Mouse (Mus musculus) hindbrain, embryonic 14.5 days (tissue): ENCODE measurements around the gene Taf4. TPM values are rescaled to one million over a fixed set of nuclear protein-coding genes. Genes with fewer than 3 reads are reported as not detected.

ENCODE experiments used
- ATAC-seq: fragments of 200-750 bp; cut with Nextera tagmentation; 2 replicates; pipeline ENCODE4 v1.8.0; 2017; ENCODE audit warnings: moderate number of reproducible peaks, mild to moderate bottlenecking, moderate TSS enrichment, moderate library complexity; ENCODE audit not compliant: low FRiP score
- DNase-seq: peaks from one replicate; pipeline ENCODE4 v3.0.0-alpha.2; 2015; ENCODE audit warnings: low spot score
- H3K27ac ChIP-seq: fragments of 300-500 bp; sonication (generic); 2 replicates; pipeline ENCODE4 v1.5.1; 2014; ENCODE audit warnings: mild to moderate bottlenecking, moderate library complexity
- H3K27me3 ChIP-seq: fragments of 300-500 bp; sonication (generic); 2 replicates; pipeline ENCODE4 v1.6.1; 2014; ENCODE audit warnings: mild to moderate bottlenecking, low read length, mixed read lengths; ENCODE audit not compliant: control insufficient read depth, insufficient read depth
- H3K36me3 ChIP-seq: fragments of 300-500 bp; sonication (generic); replicated peaks from 2 replicates; pipeline ENCODE4 v1.6.1; 2014; ENCODE audit not compliant: control insufficient read depth, insufficient read depth
- H3K4me1 ChIP-seq: fragments of 300-500 bp; sonication (generic); replicated peaks from 2 replicates; pipeline ENCODE4 v1.6.1; 2014; ENCODE audit warnings: antibody characterized with exemption, low read length, mixed read lengths; ENCODE audit not compliant: control insufficient read depth, insufficient read depth
- H3K4me2 ChIP-seq: fragments of 300-500 bp; sonication (generic); replicated peaks from 2 replicates; pipeline ENCODE4 v1.6.1; 2014; ENCODE audit warnings: mild to moderate bottlenecking, moderate library complexity
- H3K4me3 ChIP-seq: fragments of 300-500 bp; sonication (generic); replicated peaks from 2 replicates; pipeline ENCODE4 v1.5.1; 2014; ENCODE audit warnings: mild to moderate bottlenecking, low read length
- H3K9ac ChIP-seq: fragments of 300-500 bp; sonication (generic); 2 replicates; pipeline ENCODE4 v1.6.1; 2014
- H3K9me3 ChIP-seq: fragments of 300-500 bp; sonication (generic); 2 replicates; pipeline ENCODE4 v1.6.1; 2016; ENCODE audit warnings: low read length; ENCODE audit not compliant: control insufficient read depth
- WGBS: fragments of 180-500 bp; shearing (Covaris S2); extraction: QIAGEN DNeasy Blood & Tissue Kit; methylation state at CpG from one replicate; pipeline ENCODE4 v1.1.7; 2014; 5-methylcytosine and 5-hydroxymethylcytosine counted together
- polyA plus RNA-seq: library from polyadenylated mRNA; unstranded; fragments of >200 nt; fragmentation: Nextera tagmentation; extraction: Ambion mirVana; gene quantifications from 2 replicates; pipeline ENCODE4 v1.2.1, GENCODE M21; 2014

Taf4 gene
- polyA plus RNA-seq, 1 experiment from 2014 or later = 4.4 TPM

DNA sequence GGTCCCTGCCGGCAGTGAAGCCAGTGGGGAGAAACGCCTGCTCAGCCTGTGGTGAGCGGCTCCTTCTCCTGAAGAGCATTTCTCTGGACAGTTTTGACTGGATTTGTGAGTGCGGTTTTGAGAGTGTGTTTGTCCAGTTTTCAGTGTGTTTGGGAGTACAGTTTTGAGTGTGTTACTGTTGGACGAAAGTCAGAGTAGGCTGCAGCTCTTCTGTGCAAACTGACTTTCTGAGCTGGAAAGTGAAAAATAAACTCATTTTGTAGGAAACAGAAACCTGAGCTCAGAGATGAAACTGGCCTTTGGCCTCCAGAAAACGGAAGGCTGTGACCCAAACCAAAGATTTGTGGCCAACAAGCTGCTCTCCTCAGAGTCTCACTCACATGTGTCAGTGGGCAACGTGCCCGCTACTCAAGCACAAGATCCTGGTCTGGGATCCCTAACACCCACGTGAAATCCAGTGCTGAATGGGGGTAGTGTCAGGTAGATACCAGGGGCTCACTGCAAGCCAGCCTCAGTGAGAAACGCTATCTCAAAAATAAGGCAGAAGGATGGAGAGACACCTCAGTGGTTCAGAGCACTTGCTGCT, 10.1 kb upstream of the Taf4 start:
- 85% methylated on average over 10 of the region's 10 CpGs for WGBS
- no peak overlapping the region for H3K4me3 ChIP-seq
- no peak for DNase-seq

DNA sequence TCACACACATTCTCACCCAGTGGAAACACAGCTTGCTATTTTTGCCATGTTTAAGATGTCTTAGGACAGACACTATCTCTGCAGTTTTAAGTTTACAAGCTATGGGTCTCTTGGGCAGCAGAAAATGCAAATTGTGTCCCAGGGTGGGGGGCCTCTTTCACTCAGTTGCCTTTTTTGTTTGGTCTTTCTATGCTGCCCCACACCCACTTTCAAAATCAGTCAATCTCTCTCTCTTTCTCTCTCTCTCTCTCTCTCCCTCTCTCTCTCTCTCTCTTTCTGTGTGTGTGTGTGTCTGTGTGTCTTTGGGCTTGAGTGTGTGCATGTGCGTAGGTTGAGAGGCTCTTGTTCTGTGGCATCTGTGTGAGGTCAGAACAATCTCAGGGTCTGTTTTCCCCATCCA, 9.2 kb upstream of the Taf4 start:
- DNase-seq = no peak
- Histone ChIP-seq H3K4me3 (no peak overlapping the region), H3K27me3 (no peaks in the 10 kb centered on the region), H3K9ac (no peak overlapping the region), H3K27ac (no peak overlapping the region), H3K4me2 (no peak overlapping the region), H3K9me3 (no peaks in the 10 kb centered on the region), H3K36me3 (no peaks in the 10 kb centered on the region), H3K4me1 (no peaks in the 10 kb centered on the region)
- no peak for ATAC-seq
- WGBS = 75% methylated on average over 1 of the region's 1 CpGs

More for the DNA sequence above, 10.1 kb upstream of the Taf4 start:
- no peaks in the 10 kb centered on the region for H3K27me3 ChIP-seq
- H3K4me2 ChIP-seq = no peak overlapping the region
- H3K9me3 ChIP-seq = no peaks in the 10 kb centered on the region
- no peak for ATAC-seq
- no peak overlapping the region for H3K27ac ChIP-seq
- no peak overlapping the region for H3K9ac ChIP-seq
- no peaks in the 10 kb centered on the region for H3K4me1 ChIP-seq
- H3K36me3 ChIP-seq = no peaks in the 10 kb centered on the region

DNA sequence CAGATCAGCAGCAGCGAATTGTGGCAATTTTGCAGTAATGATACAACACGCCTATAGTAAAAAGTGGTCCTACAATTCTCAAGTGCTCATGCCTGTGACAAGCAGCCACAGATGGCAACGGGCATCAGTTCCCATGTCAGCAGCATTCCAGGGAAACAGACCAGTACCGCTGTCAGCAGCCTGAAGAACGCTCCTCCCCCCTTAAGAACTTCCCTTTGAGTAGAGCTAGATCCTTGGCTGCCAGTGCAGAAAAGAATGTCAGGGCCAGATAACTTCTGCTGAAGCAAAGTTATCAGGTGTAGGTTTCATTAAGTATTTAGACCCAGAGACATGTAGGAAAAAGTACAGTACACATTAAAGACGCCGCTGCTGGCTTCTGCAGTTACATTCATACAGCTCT, 8.4 kb upstream of the Taf4 start:
- DNase-seq (no peak), ATAC-seq (no peak)
- Histone ChIP-seq H3K4me2 (no peak overlapping the region), H3K4me3 (no peak overlapping the region), H3K9me3 (no peaks in the 10 kb centered on the region), H3K9ac (no peak overlapping the region), H3K4me1 (no peaks in the 10 kb centered on the region), H3K36me3 (no peaks in the 10 kb centered on the region), H3K27me3 (no peaks in the 10 kb centered on the region), H3K27ac (no peak overlapping the region)
- WGBS = 42% methylated on average over 7 of the region's 7 CpGs

DNA sequence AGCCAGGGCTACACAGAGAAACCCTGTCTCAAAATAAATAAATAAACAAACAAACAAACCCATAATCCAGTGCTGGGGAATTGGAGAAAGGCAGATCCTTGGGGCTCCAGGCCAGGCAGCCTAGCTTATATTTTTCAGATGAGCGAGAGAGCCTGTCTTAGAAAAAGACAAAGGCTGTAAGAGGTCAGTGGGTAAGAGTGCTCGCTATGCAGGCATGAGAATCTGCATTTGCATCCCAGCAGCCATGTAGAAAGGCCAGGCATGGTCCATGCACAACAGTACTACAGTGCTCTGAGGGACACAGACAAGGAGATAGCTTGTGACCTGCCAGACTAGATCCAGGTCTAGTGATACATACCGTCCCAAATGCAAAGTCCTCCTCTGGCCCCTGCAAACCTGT, 6.3 kb upstream of the Taf4 start:
- Histone ChIP-seq H3K27ac (no peak overlapping the region), H3K9ac (no peak overlapping the region), H3K4me1 (no peaks in the 10 kb centered on the region; the same call in 1 of the 2 replicates), H3K36me3 (no peaks in the 10 kb centered on the region), H3K4me3 (no peak overlapping the region), H3K9me3 (no peaks in the 10 kb centered on the region), H3K4me2 (no peak overlapping the region), H3K27me3 (no peaks in the 10 kb centered on the region)
- WGBS = 73% methylated on average over 3 of the region's 3 CpGs
- DNase-seq (no peak), ATAC-seq (no peak)

DNA sequence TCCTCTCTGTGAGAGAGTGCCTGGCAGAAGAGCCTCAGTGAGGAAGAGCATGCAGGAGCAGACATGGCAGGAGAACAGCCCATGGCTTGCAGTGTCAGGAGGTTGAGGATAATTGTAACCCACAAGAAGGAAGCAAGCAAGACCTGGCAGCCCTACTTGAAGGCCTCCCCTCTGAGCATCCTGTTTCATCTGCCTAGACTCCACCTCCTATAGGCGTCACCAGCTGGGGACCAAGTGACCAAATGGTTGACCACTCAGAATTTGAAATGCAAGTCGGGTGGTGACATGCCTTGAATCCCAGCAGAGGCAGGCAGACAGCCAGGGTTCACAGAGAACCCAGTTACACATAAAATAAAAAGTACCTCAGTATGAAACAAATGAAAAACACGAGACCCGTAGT, 4.2 kb upstream of the Taf4 start:
- 67% methylated on average over 4 of the region's 4 CpGs for WGBS
- no peak overlapping the region for H3K9ac ChIP-seq
- H3K36me3 ChIP-seq = no peaks in the 10 kb centered on the region
- H3K4me1 ChIP-seq = no peaks in the 10 kb centered on the region; the same call in 1 of the 2 replicates
- H3K4me3 ChIP-seq = no peak overlapping the region
- H3K9me3 ChIP-seq = no peaks in the 10 kb centered on the region
- DNase-seq = no peak
- no peak overlapping the region for H3K27ac ChIP-seq
- H3K4me2 ChIP-seq = no peak overlapping the region
- H3K27me3 ChIP-seq = no peaks in the 10 kb centered on the region
- no peak for ATAC-seq

DNA sequence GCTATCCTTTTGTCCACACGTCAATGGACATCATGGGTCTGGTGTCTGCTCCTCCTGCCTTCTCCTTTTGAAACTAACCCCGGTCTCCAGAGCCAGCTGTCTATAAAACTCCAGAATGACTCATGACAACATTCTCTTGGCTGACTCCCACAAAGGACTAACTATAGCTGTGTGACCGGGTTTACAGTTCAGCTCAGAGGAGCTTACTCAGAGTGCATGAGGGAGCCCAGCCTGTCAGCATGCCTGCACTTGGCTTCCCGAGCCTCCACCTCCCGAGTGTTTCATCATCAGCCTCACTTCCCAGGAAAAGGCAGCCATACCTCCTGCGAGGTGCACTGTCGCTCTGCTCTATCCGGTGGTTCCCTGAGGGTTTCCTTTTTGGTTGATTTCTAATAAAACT, 3.4 kb upstream of the Taf4 start:
- Histone ChIP-seq H3K4me2 (no peak overlapping the region), H3K4me1 (peaks cover 4% of the 10 kb centered on the region), H3K27me3 (no peaks in the 10 kb centered on the region), H3K9ac (no peak overlapping the region), H3K4me3 (no peak overlapping the region), H3K9me3 (no peaks in the 10 kb centered on the region), H3K27ac (no peak overlapping the region), H3K36me3 (no peaks in the 10 kb centered on the region)
- DNase-seq (no peak), ATAC-seq (no peak)
- WGBS = 70% methylated on average over 8 of the region's 8 CpGs

DNA sequence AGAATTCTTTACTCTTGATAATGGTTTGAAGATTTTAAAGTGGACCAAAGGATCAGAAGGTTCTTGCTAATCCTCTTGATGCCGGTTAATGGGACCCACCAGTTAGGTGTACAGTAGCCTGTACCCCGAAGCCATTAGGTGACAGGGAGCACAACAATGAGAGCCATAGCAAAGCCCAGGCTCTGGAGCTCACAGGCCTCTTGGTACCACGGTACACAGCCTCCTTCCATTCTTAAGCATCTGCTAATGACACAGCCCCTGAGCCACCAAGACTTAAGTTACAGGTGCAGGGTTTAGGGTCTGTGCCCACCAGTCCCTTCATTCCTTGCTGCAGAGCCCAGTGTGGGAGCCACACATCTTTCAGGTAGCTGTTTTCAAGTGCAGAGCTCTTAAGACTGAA, 1.8 kb upstream of the Taf4 start:
- no peaks in the 10 kb centered on the region for H3K36me3 ChIP-seq
- peaks cover 20% of the 10 kb centered on the region for H3K4me1 ChIP-seq
- H3K4me3 ChIP-seq = no peak overlapping the region
- WGBS = 87% methylated on average over 3 of the region's 3 CpGs
- H3K27me3 ChIP-seq = no peaks in the 10 kb centered on the region
- no peak for DNase-seq
- no peak overlapping the region for H3K27ac ChIP-seq
- no peaks in the 10 kb centered on the region for H3K9me3 ChIP-seq
- no peak overlapping the region; the same call in 1 of the 2 replicates for H3K9ac ChIP-seq
- ATAC-seq = no peak
- no peak overlapping the region for H3K4me2 ChIP-seq

DNA sequence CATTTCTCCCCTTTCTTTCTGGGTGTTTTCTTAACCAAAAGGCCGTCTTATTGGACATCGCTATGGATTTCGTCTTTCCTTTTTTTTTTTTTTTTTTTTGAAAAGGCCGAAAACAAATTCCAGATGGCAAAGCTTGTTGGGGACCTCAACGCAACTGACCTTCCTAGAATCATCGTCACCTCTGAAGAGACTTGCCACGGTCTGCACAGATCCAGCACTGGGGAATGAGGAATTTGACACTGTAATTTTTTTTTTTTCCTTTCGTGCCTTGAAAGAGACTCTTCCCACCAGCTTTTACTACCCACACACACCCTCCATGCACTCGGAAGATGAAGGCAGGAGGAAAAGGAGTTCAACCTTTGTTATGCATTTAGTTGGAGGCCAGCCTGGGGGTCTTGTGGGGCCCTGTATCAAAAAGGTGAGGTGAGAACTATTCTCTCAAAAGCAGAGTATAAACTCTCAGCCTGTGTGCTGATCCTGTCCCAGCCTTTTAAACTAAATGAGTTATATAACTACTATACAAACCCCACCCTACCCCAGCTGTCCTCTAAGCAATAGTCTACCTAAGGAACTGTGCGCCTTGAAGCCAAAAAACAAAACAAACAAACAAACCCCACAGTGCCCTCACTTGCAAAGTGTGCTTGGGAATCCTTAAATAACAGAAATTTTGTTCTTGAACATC, 1.0 kb upstream of the Taf4 start:
- peak overlapping the region; percentile 51 for H3K4me2 ChIP-seq
- peak overlapping the region; percentile 55 for H3K4me3 ChIP-seq
- 10% methylated on average over 10 of the region's 10 CpGs for WGBS
- DNase-seq = no peak
- H3K9me3 ChIP-seq = no peaks in the 10 kb centered on the region
- ATAC-seq = no peak
- H3K27ac ChIP-seq = peak overlapping the region; percentile 90
- H3K27me3 ChIP-seq = no peaks in the 10 kb centered on the region
- peaks cover 25% of the 10 kb centered on the region for H3K4me1 ChIP-seq
- no peaks in the 10 kb centered on the region for H3K36me3 ChIP-seq
- peak overlapping the region; percentile 73 for H3K9ac ChIP-seq

DNA sequence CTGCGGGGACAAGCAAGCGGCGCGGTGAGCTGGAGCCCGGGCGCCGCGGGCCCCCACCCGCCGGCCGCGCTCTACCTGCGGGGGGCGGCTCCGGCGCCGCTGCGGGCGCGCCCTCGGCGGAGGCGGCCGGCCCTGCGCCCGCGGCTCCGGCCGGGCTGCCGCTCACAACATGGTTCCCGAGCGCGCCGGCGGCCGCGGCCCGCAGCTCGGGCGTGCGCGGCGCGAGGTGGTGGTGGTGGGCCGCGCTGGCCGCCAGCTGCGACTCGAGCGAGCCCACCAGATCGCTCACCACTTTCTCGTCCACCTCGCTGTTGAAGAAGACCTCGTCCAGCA, 185 bp downstream of the Taf4 start:
- ATAC-seq = peak; percentile 56; the same call in 1 of the 2 replicates

More for the DNA sequence above, 185 bp downstream of the Taf4 start:
- peak overlapping the region; percentile 55 for H3K4me3 ChIP-seq
- H3K9ac ChIP-seq = peak overlapping the region; percentile 85
- WGBS = 0% methylated on average over 24 of the region's 54 CpGs
- H3K27me3 ChIP-seq = no peaks in the 10 kb centered on the region
- H3K4me2 ChIP-seq = peak overlapping the region; percentile 100
- H3K9me3 ChIP-seq = no peaks in the 10 kb centered on the region
- no peak for DNase-seq
- no peaks in the 10 kb centered on the region for H3K36me3 ChIP-seq
- peak overlapping the region; percentile 90 for H3K27ac ChIP-seq
- peaks cover 30% of the 10 kb centered on the region for H3K4me1 ChIP-seq
